ENCODE assay signal across 8 mouse cellular contexts in genomic region chr14:87451645-87452443, GRCm38 (mm10). TPM values are rescaled to one million over a fixed set of nuclear protein-coding genes. Genes with fewer than 3 reads are reported as not detected.
DNase-seq lines count a peak whose midpoint lies in the region; ATAC-seq and TF ChIP-seq lines count a peak whose summit lies in the region.

No protein-coding gene starts in this region.

- H3K4me2 ChIP-seq in embryonic facial prominence, embryonic 15.5 days (replicated peaks): no peak overlapping the region
- no peak overlapping the region for H3K4me2 ChIP-seq in liver, embryonic 16.5 days (ENCODE audit: low read depth, low read length)
- 0 out of 2 replicates have a peak overlapping the region, but pooled peaks have one; percentile 9 for H3K4me2 ChIP-seq in neural tube, embryonic 12.5 days (replicated peaks)

- no peaks in the 10 kb centered on the region for H3K36me3 ChIP-seq in ES-E14 (ENCODE audit: control insufficient read depth, insufficient read depth, low read length, poor library complexity, severe bottlenecking)
- H3K36me3 ChIP-seq in embryonic facial prominence, embryonic 15.5 days: peaks cover 4% of the 10 kb centered on the region; the same call in 1 of the 2 replicates
- no peaks in the 10 kb centered on the region for H3K36me3 ChIP-seq in liver, embryonic 16.5 days (ENCODE audit: control insufficient read depth, insufficient read depth)
- H3K36me3 ChIP-seq in neural tube, embryonic 12.5 days: 0 out of 2 replicates have a peak, but pooled peaks cover 4% of the 10 kb centered on the region

- peak; percentile 72 for ATAC-seq in embryonic facial prominence, embryonic 15.5 days (ENCODE audit: insufficient number of reproducible peaks, low FRiP score, low TSS enrichment, low read depth)
- 0 out of 2 replicates have a peak, but pooled peaks have one; percentile 30 for ATAC-seq in liver, embryonic 16.5 days (ENCODE audit: low read depth)
- ATAC-seq in neural tube, embryonic 12.5 days (ENCODE audit: low FRiP score, low read depth): peak; percentile 87

- H3K9ac ChIP-seq in ES-E14 (ENCODE audit: insufficient read depth, low read depth, low read length, poor library complexity, severe bottlenecking): no peak overlapping the region
- no peak overlapping the region for H3K9ac ChIP-seq in embryonic facial prominence, embryonic 15.5 days
- H3K9ac ChIP-seq in liver, embryonic 16.5 days (ENCODE audit: low read depth, low read length): no peak overlapping the region
- no peak overlapping the region for H3K9ac ChIP-seq in neural tube, embryonic 12.5 days

- 3% methylated on average over 7 of the region's 7 CpGs for WGBS in embryonic facial prominence, embryonic 15.5 days
- 8% methylated on average over 7 of the region's 7 CpGs for WGBS in liver, embryonic 16.5 days (ENCODE audit: insufficient replicate concordance)
- 13% methylated on average over 7 of the region's 7 CpGs for WGBS in neural tube, embryonic 12.5 days

- no peaks in the 10 kb centered on the region for H3K27me3 ChIP-seq in embryonic facial prominence, embryonic 15.5 days
- H3K27me3 ChIP-seq in liver, embryonic 16.5 days (ENCODE audit: control insufficient read depth, insufficient read depth, low read depth, low read length): no peaks in the 10 kb centered on the region
- H3K27me3 ChIP-seq in neural tube, embryonic 12.5 days (replicated peaks): no peaks in the 10 kb centered on the region

- no peak overlapping the region for H3K4me3 ChIP-seq in ES-E14 (ENCODE audit: insufficient read depth in 1 of 2, low read depth in 1 of 2, low read length in 2 of 2, poor library complexity in 1 of 2, severe bottlenecking in 1 of 2)
- no peak overlapping the region for H3K4me3 ChIP-seq in embryonic facial prominence, embryonic 15.5 days (replicated peaks)
- H3K4me3 ChIP-seq in liver, embryonic 16.5 days (ENCODE audit: low read depth, low read length): no peak overlapping the region
- no peak overlapping the region for H3K4me3 ChIP-seq in neural tube, embryonic 12.5 days

- no peaks in the 10 kb centered on the region for H3K9me3 ChIP-seq in ES-E14 (ENCODE audit: control insufficient read depth, insufficient read depth, low read depth, low read length)
- H3K9me3 ChIP-seq in embryonic facial prominence, embryonic 15.5 days (replicated peaks): no peaks in the 10 kb centered on the region
- H3K9me3 ChIP-seq in liver, embryonic 16.5 days (replicated peaks; ENCODE audit: control insufficient read depth, low read length): no peaks in the 10 kb centered on the region; the same call in 1 of the 2 replicates
- no peaks in the 10 kb centered on the region for H3K9me3 ChIP-seq in neural tube, embryonic 12.5 days

- in situ Hi-C loops in ES-E14 (cut with MboI; ENCODE audit: low sequenced_read_pairs in 2 of 2, unreplicated experiment in 2 of 2): loop anchor here in 1 of 2 experiments (25.0 kb wide), 1 partner anchor 90 kb away; no protein-coding TSS in a partner anchor

- intact Hi-C loops in heart, postnatal 14 days (cut with DNase I): loop anchor here (5.0 to 10.0 kb wide), 3 partner anchors 35 to 777 kb away; partner anchors contain the start of gene Tdrd3

- no peak overlapping the region for H3K27ac ChIP-seq in ES-E14 (ENCODE audit: insufficient read depth, low read depth, low read length, poor library complexity, severe bottlenecking)
- H3K27ac ChIP-seq in embryonic facial prominence, embryonic 15.5 days (replicated peaks): peak overlapping the region; percentile 36; the same call in 1 of the 2 replicates
- no peak overlapping the region for H3K27ac ChIP-seq in liver, embryonic 16.5 days (ENCODE audit: low read length)
- no peak overlapping the region for H3K27ac ChIP-seq in neural tube, embryonic 12.5 days

- DNase-seq in ES-E14 (ENCODE audit: low read depth, low spot score): peak; percentile 68
- peak; percentile 86 for DNase-seq in brain, adult 2 months (ENCODE audit: low read depth, low spot score)
- DNase-seq in heart, postnatal 14 days: peak; percentile 70 to 84
- peak; percentile 53 to 90 for DNase-seq in kidney, postnatal 25 days
- DNase-seq in thymus, postnatal 10 days (ENCODE audit: low spot score in 2 of 2): peak; percentile 25 to 60

- H3K4me1 ChIP-seq in ES-E14 (ENCODE audit: control insufficient read depth in 2 of 2, insufficient read depth in 2 of 2, low read length in 2 of 2, poor library complexity in 1 of 2): peaks cover 1 to 2% of the 10 kb centered on the region in 2 experiments; a peak in 2 of 4 replicates
- H3K4me1 ChIP-seq in embryonic facial prominence, embryonic 15.5 days: peaks cover 3% of the 10 kb centered on the region
- H3K4me1 ChIP-seq in liver, embryonic 16.5 days (ENCODE audit: control insufficient read depth, low read depth, low read length): no peaks in the 10 kb centered on the region; the same call in 1 of the 2 replicates
- no peaks in the 10 kb centered on the region for H3K4me1 ChIP-seq in neural tube, embryonic 12.5 days

TF ChIP-seq in ES-E14, 5 proteins besides CTCF, POLR2A, EP300 and RAD21:
- TF ChIP-seq ZC3H11A (IDR thresholded peaks at IDR 0.05; ENCODE audit: borderline replicate concordance, low read depth, low read length) (peak; percentile 89), HCFC1 (IDR thresholded peaks at IDR 0.05; ENCODE audit: borderline replicate concordance, insufficient read depth, low read length) (no peak)

RNA-seq across cellular contexts. Expression of gene Tdrd3, which starts 35.4 kb away (rescaled TPM):
- 5.4 and 8.2 TPM in 2 replicates for total RNA-seq in ES-E14 (2012; rRNA removed)
- 32.3 and 32.7 TPM in 2 replicates for polyA plus RNA-seq in embryonic facial prominence, embryonic 15.5 days (2015; fragmentation: Nextera tagmentation; extraction: Ambion mirVana)
- total RNA-seq in heart, postnatal 14 days (2021): 10 to 100 TPM; 22.9 to 26.1 TPM
- 7.0 and 7.1 TPM in 2 replicates for polyA plus RNA-seq in liver, embryonic 16.5 days (2015; fragmentation: Nextera tagmentation; extraction: Ambion mirVana)
- polyA plus RNA-seq in neural tube, embryonic 12.5 days (2016; fragmentation: Nextera tagmentation; extraction: Ambion mirVana): 38.7 and 40.6 TPM in 2 replicates

Comparison
In these comparisons a context has a peak if more than half of its experiments do, and no peak if none do; other contexts are left out.
1. ATAC-seq: peak in every context shown above with its lines; median percentile 87 in neural tube, embryonic 12.5 days; 72 in embryonic facial prominence, embryonic 15.5 days; 30 in liver, embryonic 16.5 days.